Mouse (Mus musculus): ENCODE results near the gene Sox12. TPM values are rescaled to one million over a fixed set of nuclear protein-coding genes. Genes with fewer than 3 reads are reported as not detected.
"Not testable (repeated sequence)": the region's sequence is repeated elsewhere in the genome, so short reads cannot be mapped to it uniquely, and the experiment has no call there.

The Sox12 gene
- polyA plus RNA-seq, 1 experiment from 2014 or later = 19.6 TPM

GRCm38 (mm10) chr2:152368532-152369140 is 29.2 kb downstream of the Sox12 start:
- Histone ChIP-seq H3K27me3 (peaks cover 4% of the 10 kb centered on the region; the same call in 1 of the 2 replicates), H3K36me3 (no peaks in the 10 kb centered on the region), H3K4me2 (replicated peaks) (no peak overlapping the region; the same call in 1 of the 2 replicates), H3K9ac (no peak overlapping the region), H3K9me3 (replicated peaks) (no peaks in the 10 kb centered on the region), H3K4me1 (no peaks in the 10 kb centered on the region; the same call in 1 of the 2 replicates), H3K4me3 (no peak overlapping the region), H3K27ac (no peak overlapping the region)
- ATAC-seq (ENCODE audit: low FRiP score) = peak; percentile 30; the same call in 1 of the 2 replicates
- WGBS = 35% methylated on average over 14 of the region's 14 CpGs

- no peak overlapping the region for H3K27ac ChIP-seq
- no peak for ATAC-seq (ENCODE audit: low FRiP score)
- 90% methylated on average over 5 of the region's 5 CpGs for WGBS
These were observed 29.9 kb downstream of the Sox12 start for GRCm38 (mm10) chr2:152367917-152368316.

GRCm38 (mm10) chr2:152363245-152364147 is 34.4 kb downstream of the Sox12 start:
- Histone ChIP-seq H3K27ac (peak overlapping the region; percentile 73; the same call in 1 of the 2 replicates), H3K9ac (peak overlapping the region; percentile 35; the same call in 1 of the 2 replicates)
- 14% methylated on average over 17 of the region's 17 CpGs for WGBS

More at GRCm38 (mm10) chr2:152367917-152368316, 29.9 kb downstream of the Sox12 start:
- Histone ChIP-seq H3K9ac (no peak overlapping the region), H3K4me2 (replicated peaks) (no peak overlapping the region), H3K4me1 (no peaks in the 10 kb centered on the region; the same call in 1 of the 2 replicates), H3K4me3 (no peak overlapping the region), H3K36me3 (no peaks in the 10 kb centered on the region), H3K9me3 (replicated peaks) (no peaks in the 10 kb centered on the region), H3K27me3 (peaks cover 4% of the 10 kb centered on the region; the same call in 1 of the 2 replicates)

GRCm38 (mm10) chr2:152361193-152361592 is 36.7 kb downstream of the Sox12 start:
- ATAC-seq (ENCODE audit: low FRiP score) = no peak
- Histone ChIP-seq H3K9ac (no peak overlapping the region), H3K27ac (no peak overlapping the region), H3K27me3 (0 out of 2 replicates have a peak, but pooled peaks cover 3% of the 10 kb centered on the region), H3K4me3 (no peak overlapping the region), H3K4me2 (replicated peaks) (no peak overlapping the region), H3K36me3 (no peaks in the 10 kb centered on the region), H3K9me3 (replicated peaks) (no peaks in the 10 kb centered on the region), H3K4me1 (no peaks in the 10 kb centered on the region)
- WGBS = 89% methylated on average over 8 of the region's 8 CpGs

More at GRCm38 (mm10) chr2:152363245-152364147, 34.4 kb downstream of the Sox12 start:
- no peaks in the 10 kb centered on the region for H3K9me3 ChIP-seq (replicated peaks)
- H3K4me3 ChIP-seq = 0 out of 2 replicates have a peak overlapping the region, but pooled peaks have one; percentile 3
- no peaks in the 10 kb centered on the region for H3K4me1 ChIP-seq
- H3K27me3 ChIP-seq = no peaks in the 10 kb centered on the region
- peak overlapping the region; percentile 37 for H3K4me2 ChIP-seq (replicated peaks)
- peak; percentile 73 for ATAC-seq (ENCODE audit: low FRiP score)
- H3K36me3 ChIP-seq = no peaks in the 10 kb centered on the region

- ATAC-seq (ENCODE audit: low FRiP score) = no peak
- Histone ChIP-seq H3K27ac (no peak overlapping the region), H3K27me3 (0 out of 2 replicates have a peak, but pooled peaks cover 3% of the 10 kb centered on the region), H3K36me3 (no peaks in the 10 kb centered on the region), H3K4me1 (no peaks in the 10 kb centered on the region), H3K4me3 (no peak overlapping the region), H3K9ac (no peak overlapping the region), H3K9me3 (replicated peaks) (no peaks in the 10 kb centered on the region), H3K4me2 (replicated peaks) (no peak overlapping the region)
- 65% methylated on average over 7 of the region's 7 CpGs for WGBS
These were observed 37.5 kb downstream of the Sox12 start for GRCm38 (mm10) chr2:152360271-152360775.

- no peaks in the 10 kb centered on the region for H3K36me3 ChIP-seq
- WGBS = 68% methylated on average over 5 of the region's 5 CpGs
- H3K27ac ChIP-seq = no peak overlapping the region
- no peaks in the 10 kb centered on the region for H3K4me1 ChIP-seq
- no peak overlapping the region for H3K9ac ChIP-seq
- no peak overlapping the region for H3K4me2 ChIP-seq (replicated peaks)
- no peak for ATAC-seq (ENCODE audit: low FRiP score)
- 0 out of 2 replicates have a peak, but pooled peaks cover 3% of the 10 kb centered on the region for H3K27me3 ChIP-seq
- no peak overlapping the region for H3K4me3 ChIP-seq
- no peaks in the 10 kb centered on the region for H3K9me3 ChIP-seq (replicated peaks)
These were observed 38.2 kb downstream of the Sox12 start for GRCm38 (mm10) chr2:152359616-152360015.

- not testable (repeated sequence) for H3K9me3 ChIP-seq (replicated peaks); H3K27ac ChIP-seq; H3K4me1 ChIP-seq; ATAC-seq (ENCODE audit: low FRiP score); H3K4me3 ChIP-seq; H3K9ac ChIP-seq; H3K27me3 ChIP-seq; H3K4me2 ChIP-seq (replicated peaks); H3K36me3 ChIP-seq
- WGBS = 74% methylated on average over 5 of the region's 5 CpGs
These were observed 38.9 kb downstream of the Sox12 start for GRCm38 (mm10) chr2:152358977-152359376.

- Histone ChIP-seq H3K27ac (no peak overlapping the region), H3K4me1 (no peaks in the 10 kb centered on the region), H3K36me3 (no peaks in the 10 kb centered on the region), H3K27me3 (0 out of 2 replicates have a peak, but pooled peaks cover 3% of the 10 kb centered on the region), H3K4me2 (replicated peaks) (no peak overlapping the region), H3K4me3 (no peak overlapping the region), H3K9ac (no peak overlapping the region), H3K9me3 (replicated peaks) (no peaks in the 10 kb centered on the region)
- WGBS = 86% methylated on average over 3 of the region's 3 CpGs
- ATAC-seq (ENCODE audit: low FRiP score) = no peak
These were observed 40.6 kb downstream of the Sox12 start for GRCm38 (mm10) chr2:152357254-152357653.

- H3K4me3 ChIP-seq = no peak overlapping the region
- no peak overlapping the region for H3K27ac ChIP-seq
- H3K4me1 ChIP-seq = no peaks in the 10 kb centered on the region
- ATAC-seq (ENCODE audit: low FRiP score) = no peak
- H3K9ac ChIP-seq = no peak overlapping the region
- no peaks in the 10 kb centered on the region for H3K36me3 ChIP-seq
- no peak overlapping the region for H3K4me2 ChIP-seq (replicated peaks)
- H3K27me3 ChIP-seq = peaks cover 6% of the 10 kb centered on the region
- 92% methylated on average over 8 of the region's 8 CpGs for WGBS
- no peaks in the 10 kb centered on the region for H3K9me3 ChIP-seq (replicated peaks)
These were observed 47.9 kb downstream of the Sox12 start for GRCm38 (mm10) chr2:152349842-152350540.

- no peak overlapping the region for H3K4me3 ChIP-seq
- no peak overlapping the region for H3K9ac ChIP-seq
- no peak for ATAC-seq (ENCODE audit: low FRiP score)
- H3K27ac ChIP-seq = no peak overlapping the region
- no peaks in the 10 kb centered on the region for H3K36me3 ChIP-seq
- H3K4me1 ChIP-seq = peaks cover 4% of the 10 kb centered on the region; the same call in 1 of the 2 replicates
- H3K9me3 ChIP-seq (replicated peaks) = no peaks in the 10 kb centered on the region
- WGBS = 90% methylated on average over 6 of the region's 6 CpGs
- no peak overlapping the region for H3K4me2 ChIP-seq (replicated peaks)
- H3K27me3 ChIP-seq = peaks cover 13% of the 10 kb centered on the region
These were observed 48.7 kb downstream of the Sox12 start for GRCm38 (mm10) chr2:152349205-152349604.

- Histone ChIP-seq H3K36me3 (no peaks in the 10 kb centered on the region), H3K27me3 (peaks cover 13% of the 10 kb centered on the region), H3K9me3 (replicated peaks) (no peaks in the 10 kb centered on the region), H3K27ac (no peak overlapping the region), H3K4me2 (replicated peaks) (no peak overlapping the region), H3K4me1 (peaks cover 14% of the 10 kb centered on the region), H3K9ac (no peak overlapping the region), H3K4me3 (no peak overlapping the region)
- no peak for ATAC-seq (ENCODE audit: low FRiP score)
- WGBS = 76% methylated on average over 2 of the region's 2 CpGs
These were observed 50.1 kb downstream of the Sox12 start for GRCm38 (mm10) chr2:152347722-152348121.

Measured in hindbrain, embryonic 12.5 days (tissue).